Mouse (Mus musculus) left cerebral cortex, postnatal 25 days (tissue): ENCODE data around the gene 1810013L24Rik. TPM values are rescaled to one million over a fixed set of nuclear protein-coding genes. Genes with fewer than 3 reads are reported as not detected.

Experiments
- DNase-seq, 2 experiments: peaks; one replicate each; pipeline ENCODE4 v3.0.0; 2022; ENCODE audit warnings: low spot score in 2 of 2, mixed read lengths in 1 of 2
- intact Hi-C: fragments of 180-260 bp; cut with DNase I; formaldehyde crosslinking; loops from one replicate; pipeline ENCODE4 v1.15.1; 2025
- total RNA-seq, 2 experiments: library from RNA; stranded (reverse); gene quantifications; 2 replicates each; pipeline ENCODE4 v1.2.3; 2021

The 1810013L24Rik gene
- total RNA-seq, 2 experiments from 2014 or later = 107 to 109 TPM

DNA sequence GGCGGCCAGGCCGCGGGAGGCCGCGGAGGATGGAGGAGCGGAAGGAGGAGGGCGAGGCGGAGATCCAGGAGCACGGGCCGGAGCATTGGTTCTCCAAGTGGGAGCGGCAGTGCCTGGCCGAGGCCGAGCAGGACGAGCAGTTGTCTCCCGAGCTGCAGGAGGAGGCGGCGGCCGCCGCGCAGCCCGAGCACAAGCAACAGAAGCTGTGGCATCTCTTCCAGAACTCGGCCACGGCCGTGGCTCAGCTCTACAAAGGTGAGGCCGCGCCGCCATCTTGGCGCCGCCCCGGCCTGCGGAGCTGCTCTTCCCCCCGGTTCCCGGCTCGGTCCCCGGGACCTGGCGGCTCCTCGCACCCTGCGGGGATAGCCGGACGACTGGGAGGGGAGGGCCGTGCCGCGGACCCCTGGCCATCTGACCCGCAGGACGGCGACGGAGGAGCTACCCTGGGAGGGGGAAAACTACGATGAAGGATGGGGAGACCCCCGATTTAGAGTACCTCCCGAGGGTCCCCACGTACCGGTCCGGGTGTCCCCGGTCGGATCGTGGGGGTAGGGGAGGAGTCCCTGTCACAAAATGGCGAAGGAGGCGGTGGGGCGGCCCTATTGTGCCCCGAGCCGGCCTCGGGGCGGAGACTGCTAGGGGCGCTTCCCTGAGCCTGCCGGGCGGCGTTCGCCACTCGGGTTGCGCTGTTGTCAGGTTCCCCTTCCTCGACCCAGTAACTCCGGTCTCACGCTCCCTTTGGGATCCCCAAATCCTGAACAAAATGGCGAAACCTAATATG, 721 bp downstream of the 1810013L24Rik start:
- peak; percentile 56 to 59 for DNase-seq
- intact Hi-C loops = loop anchor here (2.0 to 10.0 kb wide), 2 partner anchors 62 to 146 kb away; partner anchors contain the start of gene Gm5767

GRCm38 (mm10) chr16:8831241-8831640, 1.3 kb downstream of the 1810013L24Rik start:
- intact Hi-C loops = loop anchor here (2.0 to 10.0 kb wide), 2 partner anchors 62 to 146 kb away; partner anchors contain the start of gene Gm5767
- DNase-seq = no peak

DNA sequence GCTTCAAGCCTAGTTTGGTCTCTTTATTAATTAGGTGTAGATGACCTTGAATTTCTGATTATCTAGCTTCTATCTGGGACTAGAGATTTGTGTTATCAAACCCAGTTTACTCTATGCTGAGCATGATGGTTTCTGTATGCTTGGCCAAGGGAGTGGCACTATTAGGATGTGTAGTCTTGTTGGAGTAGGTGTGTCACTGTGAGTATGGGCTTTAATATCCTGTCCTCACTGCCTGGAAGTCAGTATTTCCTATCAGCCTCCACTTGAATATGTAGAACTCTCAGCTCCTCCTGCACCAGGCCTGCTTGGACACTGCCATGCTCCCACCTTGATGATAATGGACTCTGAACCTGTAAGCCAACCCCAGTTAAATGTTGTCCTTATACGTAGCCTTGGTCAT, 7.0 kb downstream of the 1810013L24Rik start:
- no peak for DNase-seq
- intact Hi-C loops = loop anchor here (10.0 kb wide), 1 partner anchor 152 kb away; the partner anchor contains the start of gene Gm5767

- no peak for DNase-seq
- intact Hi-C loops = loop anchor here (10.0 kb wide), 1 partner anchor 153 kb away; the partner anchor contains the start of gene Gm5767
Measured at GRCm38 (mm10) chr16:8837595-8837994, 7.7 kb downstream of the 1810013L24Rik start.

DNA sequence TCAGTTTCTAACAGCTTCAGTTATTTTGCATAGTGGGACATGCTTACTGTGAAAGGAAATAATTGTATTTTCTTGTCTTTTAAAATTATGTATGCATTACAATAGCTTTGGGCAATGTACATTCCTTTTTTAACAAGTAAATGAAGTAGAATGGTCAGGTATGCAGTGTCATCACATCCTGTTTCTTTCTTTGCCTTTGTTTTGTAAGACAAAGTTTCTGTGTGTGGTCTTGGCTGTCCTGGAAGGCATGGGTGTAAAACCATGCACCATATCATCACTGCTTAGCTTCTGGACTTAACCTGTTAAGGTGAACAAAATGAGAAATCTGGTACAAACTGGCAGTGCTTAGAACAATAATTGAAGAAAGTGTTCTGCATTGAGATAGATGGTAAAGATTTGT, 9.0 kb downstream of the 1810013L24Rik start:
- DNase-seq = no peak

DNA sequence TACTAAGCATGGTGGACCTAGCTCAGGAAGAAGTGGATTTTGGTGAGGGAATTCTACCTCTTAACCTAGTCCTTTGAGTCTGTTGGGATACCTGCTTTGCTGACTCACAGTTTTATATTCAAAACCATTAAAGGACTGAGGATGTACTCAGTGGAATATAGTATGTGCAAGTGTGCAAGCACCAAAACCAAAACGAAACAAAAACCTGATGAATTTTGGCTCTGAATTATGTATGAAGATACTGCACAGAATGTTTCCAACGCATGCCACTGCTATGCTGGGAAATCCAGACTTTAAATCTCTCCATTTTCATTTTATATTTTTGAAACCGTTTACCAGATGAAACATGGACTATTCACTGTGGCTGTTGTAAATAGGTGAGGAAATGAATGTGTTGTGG, 10.7 kb downstream of the 1810013L24Rik start:
- DNase-seq = peak in 1 of 2 experiments; percentile 27

More for the DNA sequence above, 9.0 kb downstream of the 1810013L24Rik start:
- intact Hi-C loops = loop anchor here (10.0 kb wide), 1 partner anchor 154 kb away; the partner anchor contains the start of gene Gm5767

DNA sequence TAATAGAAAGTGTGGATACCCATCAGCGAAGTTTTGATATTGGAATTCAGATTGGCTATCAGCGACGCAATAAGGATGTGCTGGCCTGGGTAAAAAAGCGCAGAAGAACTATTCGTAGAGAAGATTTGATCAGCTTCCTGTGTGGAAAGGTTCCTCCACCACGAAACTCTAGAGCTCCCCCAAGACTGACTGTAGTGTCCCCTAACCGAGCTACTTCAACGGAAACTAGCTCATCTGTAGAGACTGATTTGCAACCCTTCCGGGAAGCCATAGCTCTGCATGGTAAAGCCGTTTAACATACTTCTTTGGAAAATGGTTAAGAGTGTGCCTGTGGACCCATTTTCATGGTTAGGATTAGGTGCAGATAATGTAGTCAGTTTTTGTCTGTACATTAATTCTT, 13.1 kb downstream of the 1810013L24Rik start:
- no peak for DNase-seq
- intact Hi-C loops = no loop called here

More for the DNA sequence above, 10.7 kb downstream of the 1810013L24Rik start:
- intact Hi-C loops = loop anchor here (1.0 kb wide), 1 partner anchor 19 kb away; no protein-coding TSS in a partner anchor

DNA sequence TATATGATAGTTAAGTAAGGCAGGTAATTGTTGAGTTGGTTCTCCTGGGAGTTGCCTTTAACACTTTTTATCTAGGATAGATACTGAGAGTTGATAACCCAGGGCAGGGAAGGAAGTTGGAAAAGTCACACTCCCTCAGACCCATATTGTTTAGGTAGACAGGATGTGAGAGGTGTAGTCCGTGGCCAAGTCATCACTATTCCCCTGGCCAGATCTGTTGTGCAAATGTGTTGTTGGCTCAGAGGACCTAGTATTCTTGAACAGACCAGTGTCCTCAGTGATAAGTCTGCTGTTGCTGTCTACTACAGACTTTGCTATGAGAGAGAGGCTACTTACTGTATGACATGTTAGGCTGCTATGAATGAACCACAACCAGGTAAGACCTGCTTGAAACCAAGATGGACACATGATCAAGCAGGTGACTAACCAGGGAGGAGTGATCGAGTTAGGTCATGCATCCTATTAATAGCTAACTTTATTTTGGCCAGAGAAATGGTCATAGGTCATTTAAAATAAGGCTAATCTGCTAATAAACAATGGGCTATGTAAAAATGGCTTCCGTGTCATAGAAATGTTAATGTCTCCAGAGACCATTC, 13.8 kb downstream of the 1810013L24Rik start:
- intact Hi-C loops = no loop called here
- no peak for DNase-seq

GRCm38 (mm10) chr16:8845986-8846385, 16.1 kb downstream of the 1810013L24Rik start:
- intact Hi-C loops = no loop called here
- no peak for DNase-seq

GRCm38 (mm10) chr16:8848309-8849068, 18.6 kb downstream of the 1810013L24Rik start:
- intact Hi-C loops = no loop called here
- no peak for DNase-seq

DNA sequence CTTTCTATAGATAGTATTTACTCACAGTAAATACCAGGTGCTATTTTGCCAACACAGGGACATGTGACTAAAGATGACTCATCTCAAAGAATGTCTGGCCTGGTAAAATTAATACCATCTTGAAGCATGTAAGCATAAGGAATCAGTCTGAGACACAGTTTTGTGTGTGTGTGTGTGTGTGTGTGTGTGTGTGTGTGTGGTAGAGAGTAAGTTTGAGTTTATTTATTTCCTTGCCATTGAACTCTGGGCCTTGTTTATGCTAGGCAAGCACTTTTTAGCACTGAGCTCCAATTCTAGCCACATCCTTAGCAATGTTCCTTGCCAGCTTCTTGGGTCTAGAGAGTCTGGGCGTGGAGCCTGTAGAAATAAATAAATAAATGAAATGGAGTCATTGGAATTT, 20.0 kb downstream of the 1810013L24Rik start:
- intact Hi-C loops = no loop called here
- DNase-seq = peak in 1 of 2 experiments; percentile 43

DNA sequence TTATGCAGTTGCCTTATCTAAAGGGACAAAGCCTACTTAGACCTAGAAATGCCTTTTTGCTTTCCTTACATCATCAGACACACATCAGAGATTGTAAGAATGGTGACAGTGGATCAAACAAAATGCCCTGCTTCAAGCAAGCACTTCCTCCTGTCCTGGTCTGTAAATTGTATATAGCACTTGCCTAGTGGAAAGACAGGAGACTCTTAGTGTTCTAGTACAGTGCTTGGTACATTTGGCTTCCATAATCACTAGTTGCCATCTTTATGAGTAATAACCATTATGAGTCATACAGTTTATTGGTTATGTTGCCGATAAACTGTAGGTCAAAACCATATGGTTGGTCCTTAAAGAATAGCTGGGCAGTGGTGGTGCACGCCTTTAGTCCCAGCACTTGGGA, 25.2 kb downstream of the 1810013L24Rik start:
- DNase-seq = no peak
- intact Hi-C loops = no loop called here

DNA sequence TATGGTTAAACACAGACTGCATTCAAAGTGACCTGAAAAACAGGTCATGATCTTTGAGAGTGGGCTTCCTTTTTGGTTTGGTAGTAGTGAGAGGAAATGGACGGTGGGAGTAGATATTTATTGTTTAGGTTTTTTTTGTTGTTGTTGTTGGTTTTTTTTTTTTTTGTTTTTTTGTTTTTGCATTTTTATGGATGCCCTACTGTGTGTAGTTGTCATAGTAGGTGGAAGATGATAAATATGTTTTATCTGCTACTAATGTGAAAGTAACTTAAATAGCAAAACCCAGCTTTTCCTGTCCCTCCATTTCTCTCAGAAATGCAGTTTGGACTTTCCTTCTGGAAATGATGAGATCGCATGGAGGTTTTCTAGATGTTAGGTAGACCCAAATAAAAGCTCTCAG, 26.9 kb downstream of the 1810013L24Rik start:
- intact Hi-C loops = no loop called here
- DNase-seq = no peak

DNA sequence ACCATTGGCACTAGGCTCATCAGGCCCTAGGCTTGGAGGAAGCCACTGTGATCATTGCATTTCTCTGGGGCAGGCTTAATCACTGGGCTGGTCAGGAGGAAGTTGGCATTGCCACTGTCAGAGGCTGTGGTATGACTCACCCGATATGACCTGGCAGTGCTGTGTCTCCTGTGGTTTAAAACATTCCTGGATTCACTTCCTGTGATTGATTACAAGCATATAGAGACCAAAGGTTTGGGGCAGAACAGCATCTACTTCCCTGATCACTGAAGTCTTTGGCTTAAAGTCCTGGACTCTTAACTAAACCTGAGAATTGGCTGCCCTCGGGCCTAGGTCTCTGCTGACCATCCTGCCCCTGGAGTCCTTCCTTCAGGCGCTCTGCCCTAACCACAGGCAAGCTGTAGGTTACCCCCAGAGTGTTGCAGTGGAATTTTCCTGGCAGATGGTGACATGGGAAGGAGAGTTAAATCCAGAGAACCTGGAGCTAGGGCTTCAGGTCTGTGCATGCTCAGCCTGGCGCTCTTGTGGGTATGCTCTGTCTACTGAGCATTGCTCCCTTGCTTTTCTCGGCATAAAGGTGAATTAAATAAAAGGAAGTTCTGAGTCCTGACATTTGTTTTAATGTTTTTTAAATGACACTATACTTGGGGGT, 32.6 kb downstream of the 1810013L24Rik start:
- DNase-seq = no peak
- intact Hi-C loops = no loop called here

DNA sequence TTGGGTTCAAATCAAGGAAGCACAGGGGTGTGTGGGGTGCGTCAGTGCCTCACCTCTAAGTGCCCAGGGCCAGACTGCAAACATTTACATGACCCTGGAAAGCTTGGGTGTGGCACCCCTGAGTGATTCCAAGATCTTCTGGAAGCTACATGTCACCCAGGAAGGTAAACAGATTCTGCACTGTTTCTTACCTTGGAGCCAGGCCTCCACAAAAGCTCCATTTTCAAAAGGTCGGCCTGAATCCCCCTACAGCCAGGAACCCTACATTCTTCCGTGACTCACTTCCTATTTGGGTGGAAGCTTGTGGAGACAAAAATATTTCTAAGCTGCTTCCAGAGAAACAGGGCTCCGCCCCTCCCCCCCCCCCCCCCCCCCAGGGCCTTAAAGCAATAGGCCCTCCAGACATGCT, 34.3 kb downstream of the 1810013L24Rik start:
- intact Hi-C loops = no loop called here
- DNase-seq = peak in 1 of 2 experiments; percentile 39

GRCm38 (mm10) chr16:8867406-8867955, 37.6 kb downstream of the 1810013L24Rik start:
- no peak for DNase-seq
- intact Hi-C loops = loop anchor here (5.0 kb wide), 2 partner anchors 375 to 460 kb away; no protein-coding TSS in a partner anchor

DNA sequence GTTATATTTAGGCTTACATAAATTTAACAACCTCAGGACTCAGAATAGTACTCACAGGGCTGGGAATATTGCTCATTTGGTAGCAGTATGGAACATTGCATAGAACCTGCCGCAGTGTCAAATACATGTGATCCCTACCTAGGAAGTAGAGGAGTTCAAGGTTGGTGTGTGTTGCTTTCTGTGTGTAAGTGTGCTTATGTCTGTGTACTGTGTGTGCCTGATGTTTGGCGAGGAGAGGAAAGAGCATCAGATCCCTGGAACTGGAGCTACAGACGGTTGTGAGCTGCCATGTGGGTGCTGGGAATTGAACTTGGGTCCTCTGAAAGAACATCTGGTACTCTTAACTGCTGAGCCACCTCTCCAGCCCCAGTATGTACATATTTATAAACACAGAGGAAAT, 38.6 kb downstream of the 1810013L24Rik start:
- no peak for DNase-seq
- intact Hi-C loops = loop anchor here (2.0 to 5.0 kb wide), 3 partner anchors 64 to 461 kb away; no protein-coding TSS in a partner anchor

GRCm38 (mm10) chr16:8869715-8870114, 39.8 kb downstream of the 1810013L24Rik start:
- DNase-seq = peak; percentile 78 to 83
- intact Hi-C loops = loop anchor here (1.0 to 5.0 kb wide), 4 partner anchors 65 to 462 kb away; no protein-coding TSS in a partner anchor

DNA sequence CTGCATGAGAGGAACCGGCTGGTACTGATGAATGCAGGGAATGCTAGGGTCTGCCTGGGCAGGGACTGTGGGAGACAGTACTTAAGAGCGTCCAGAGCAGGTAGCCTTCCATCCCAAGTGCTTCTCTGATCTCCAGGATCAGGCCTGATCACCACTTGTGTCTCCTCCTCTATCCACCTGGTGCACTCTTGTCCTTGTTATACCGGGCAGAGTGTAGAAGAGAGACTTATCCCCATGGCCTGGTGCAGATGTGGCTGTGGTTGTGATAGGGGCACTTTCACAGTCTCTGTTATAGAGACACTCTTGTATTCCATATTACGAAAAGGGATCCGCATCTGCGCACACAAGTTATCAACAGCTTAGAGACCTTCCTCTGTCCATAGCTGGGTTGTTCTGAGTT, 41.5 kb downstream of the 1810013L24Rik start:
- intact Hi-C loops = no loop called here
- DNase-seq = no peak
